Mouse (Mus musculus) limb, embryonic 13.5 days (tissue): ENCODE measurements at regions not wholly inside any gene's neighbourhood (a gene's known extent, or its start where the extent isn't known, plus 50 kb on each side); places are given as distances from the start of the nearest gene placed in this dataset.
A peak's percentile ranks its signal among the peaks of the same experiment; 100 is the strongest.
"Not testable (repeated sequence)": the region's sequence is repeated elsewhere in the genome, so short reads cannot be mapped to it uniquely, and the experiment has no call there.

Source experiments
- ATAC-seq: fragments of 200-750 bp; cut with Nextera tagmentation; 2 replicates; pipeline ENCODE4 v1.8.0; 2017; ENCODE audit warnings: low read depth, moderate number of reproducible peaks, moderate TSS enrichment; ENCODE audit not compliant: low FRiP score
- H3K27ac ChIP-seq: fragments of 300-500 bp; sonication (generic); 2 replicates; pipeline ENCODE4 v1.5.1; 2015; ENCODE audit warnings: inconsistent platforms, mild to moderate bottlenecking, moderate library complexity
- H3K27me3 ChIP-seq: fragments of 300-500 bp; sonication (generic); 2 replicates; pipeline ENCODE4 v1.6.1; 2015; ENCODE audit warnings: mild to moderate bottlenecking, inconsistent platforms
- H3K36me3 ChIP-seq: fragments of 300-500 bp; sonication (generic); 2 replicates; pipeline ENCODE4 v1.6.1; 2015; ENCODE audit warnings: inconsistent platforms, mild to moderate bottlenecking, moderate library complexity
- H3K4me1 ChIP-seq: fragments of 300-500 bp; sonication (generic); 2 replicates; pipeline ENCODE4 v1.6.1; 2015; ENCODE audit warnings: inconsistent platforms
- H3K4me2 ChIP-seq: fragments of 300-500 bp; sonication (generic); replicated peaks from 2 replicates; pipeline ENCODE4 v1.6.1; 2015; ENCODE audit warnings: inconsistent platforms, mild to moderate bottlenecking, moderate library complexity
- H3K4me3 ChIP-seq: fragments of 300-500 bp; sonication (generic); 2 replicates; pipeline ENCODE4 v1.5.1; 2015; ENCODE audit warnings: moderate library complexity, mild to moderate bottlenecking, inconsistent platforms
- H3K9ac ChIP-seq: fragments of 300-500 bp; sonication (generic); 2 replicates; pipeline ENCODE4 v1.6.1; 2015; ENCODE audit warnings: mild to moderate bottlenecking, inconsistent platforms
- H3K9me3 ChIP-seq: fragments of 300-500 bp; sonication (generic); 2 replicates; pipeline ENCODE4 v1.6.1; 2016; ENCODE audit warnings: inconsistent platforms
- WGBS: fragments of 180-500 bp; shearing (Covaris S2); methylation state at CpG from one replicate; pipeline ENCODE4 v1.1.7; 2015; 5-methylcytosine and 5-hydroxymethylcytosine counted together

DNA sequence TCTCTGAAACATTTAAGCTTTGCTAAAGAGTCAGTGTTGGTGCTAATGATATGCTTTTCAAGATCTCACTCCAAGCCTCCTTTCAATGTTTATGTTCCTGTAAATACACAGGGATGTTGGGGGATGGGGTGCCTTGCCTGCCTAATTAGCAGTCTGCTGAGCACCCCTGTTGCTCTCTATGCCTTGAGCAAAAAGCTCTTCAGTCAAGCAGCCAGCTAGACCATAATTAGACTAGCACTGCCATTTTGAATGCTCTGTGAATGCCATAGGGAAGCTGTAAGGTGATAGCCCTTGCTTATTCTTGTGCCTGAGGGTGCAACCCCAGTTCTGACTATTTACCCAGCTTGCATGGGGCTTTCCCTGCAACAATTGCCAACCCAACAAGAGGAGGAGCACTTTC lies 338.6 kb upstream of the Cwc22 start:
- Histone ChIP-seq H3K36me3 (no peaks in the 10 kb centered on the region), H3K9ac (no peak overlapping the region), H3K27ac (no peak overlapping the region), H3K4me2 (no peak overlapping the region), H3K9me3 (no peaks in the 10 kb centered on the region), H3K27me3 (no peaks in the 10 kb centered on the region), H3K4me3 (no peak overlapping the region), H3K4me1 (no peaks in the 10 kb centered on the region)
- no peak for ATAC-seq

DNA sequence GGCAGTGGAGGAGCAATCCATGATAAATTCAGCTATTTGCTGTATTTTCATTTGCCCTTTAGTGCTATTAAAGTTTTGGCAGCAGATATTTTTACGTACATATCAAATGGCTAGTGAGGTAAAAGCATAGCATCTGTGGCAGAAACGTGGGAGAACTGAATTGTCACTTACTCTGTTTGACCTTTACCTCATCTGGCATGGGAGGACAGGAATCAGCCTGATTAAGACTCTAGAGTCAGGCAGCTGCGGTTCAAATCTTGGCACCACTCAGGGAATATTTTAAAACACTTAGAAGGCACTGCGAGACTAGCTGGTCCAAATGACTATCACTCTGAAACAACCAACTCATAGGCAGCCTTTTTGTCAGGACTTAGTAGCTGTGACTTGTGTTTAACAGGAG lies 337.4 kb upstream of the Cwc22 start:
- Histone ChIP-seq H3K4me2 (no peak overlapping the region), H3K27me3 (no peaks in the 10 kb centered on the region), H3K9me3 (no peaks in the 10 kb centered on the region), H3K36me3 (no peaks in the 10 kb centered on the region), H3K27ac (no peak overlapping the region), H3K4me3 (no peak overlapping the region), H3K4me1 (no peaks in the 10 kb centered on the region), H3K9ac (no peak overlapping the region)
- ATAC-seq = no peak
- 70% methylated on average over 4 of the region's 4 CpGs for WGBS

DNA sequence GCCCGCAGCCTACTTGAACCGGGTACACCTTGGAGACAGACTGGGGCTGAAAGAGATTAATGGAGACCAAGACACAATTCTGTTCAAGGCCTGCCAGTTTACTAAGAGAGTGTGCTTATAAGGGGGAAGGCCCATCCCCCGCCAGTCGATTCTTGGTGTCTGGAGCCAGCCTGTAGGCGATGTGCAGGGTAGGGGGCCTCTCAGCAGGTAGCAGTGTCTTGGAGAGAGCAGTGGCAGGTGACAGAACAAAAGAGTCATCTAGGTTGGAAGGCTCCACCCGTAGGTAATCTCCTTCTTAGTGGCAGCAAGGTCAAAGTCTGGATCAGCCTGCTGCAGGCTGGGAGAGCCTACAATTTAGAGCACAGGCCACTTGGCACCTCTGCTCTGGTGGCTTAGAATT lies 335.7 kb upstream of the Cwc22 start:
- not testable (repeated sequence) for H3K4me3 ChIP-seq, H3K27me3 ChIP-seq, H3K36me3 ChIP-seq, H3K9ac ChIP-seq, ATAC-seq, H3K27ac ChIP-seq, H3K9me3 ChIP-seq, H3K4me2 ChIP-seq, H3K4me1 ChIP-seq
- 67% methylated on average over 6 of the region's 6 CpGs for WGBS

DNA sequence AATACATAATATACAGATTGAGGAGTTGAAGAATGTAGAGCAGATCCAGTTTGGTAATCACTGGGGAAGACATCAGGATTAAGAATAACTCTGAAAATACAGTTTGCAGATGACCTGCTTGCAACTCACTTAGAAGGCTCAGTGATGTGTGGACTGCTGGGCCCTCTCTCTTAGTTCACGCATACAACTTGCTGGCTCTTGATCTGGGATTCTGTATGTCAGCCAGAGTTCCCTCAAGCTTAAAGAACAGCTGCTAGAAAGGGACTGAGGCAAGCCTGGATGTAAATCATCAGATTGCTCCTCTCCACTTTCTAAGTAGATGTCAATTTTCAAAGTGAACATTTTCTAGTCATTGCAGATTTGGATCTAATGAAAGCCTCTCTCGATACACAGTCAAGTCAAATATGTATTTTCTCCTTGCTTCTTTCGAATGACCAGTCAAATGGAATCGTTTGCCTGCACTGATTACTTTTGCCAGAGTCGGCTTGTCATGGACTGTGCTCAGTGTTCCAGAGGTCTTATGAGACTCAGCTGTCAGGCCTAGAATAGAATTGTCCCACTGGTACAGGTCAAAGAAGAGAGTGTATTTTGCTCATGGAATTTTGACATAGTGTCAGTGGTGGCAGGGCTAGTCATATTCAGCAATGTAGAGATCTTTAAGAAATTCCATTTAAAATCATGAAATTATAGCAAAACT lies 334.2 kb upstream of the Cwc22 start:
- no peaks in the 10 kb centered on the region for H3K36me3 ChIP-seq
- ATAC-seq = no peak
- no peak overlapping the region for H3K9ac ChIP-seq
- H3K4me1 ChIP-seq = peaks cover 10% of the 10 kb centered on the region; the same call in 1 of the 2 replicates
- no peak overlapping the region for H3K27ac ChIP-seq
- no peak overlapping the region for H3K4me3 ChIP-seq
- no peaks in the 10 kb centered on the region for H3K9me3 ChIP-seq
- 86% methylated on average over 5 of the region's 5 CpGs for WGBS
- no peaks in the 10 kb centered on the region for H3K27me3 ChIP-seq
- no peak overlapping the region for H3K4me2 ChIP-seq

- H3K4me3 ChIP-seq = no peak overlapping the region
- H3K9me3 ChIP-seq = no peaks in the 10 kb centered on the region
- ATAC-seq = peak; percentile 68; the same call in 1 of the 2 replicates
- H3K4me1 ChIP-seq = peaks cover 10% of the 10 kb centered on the region; the same call in 1 of the 2 replicates
- H3K27ac ChIP-seq = no peak overlapping the region
- H3K9ac ChIP-seq = no peak overlapping the region
- no peak overlapping the region for H3K4me2 ChIP-seq
- H3K27me3 ChIP-seq = no peaks in the 10 kb centered on the region
- no peaks in the 10 kb centered on the region for H3K36me3 ChIP-seq
- 68% methylated on average over 5 of the region's 5 CpGs for WGBS
Measured at GRCm38 (mm10) chr2:78279382-78280056, 333.3 kb upstream of the Cwc22 start.

DNA sequence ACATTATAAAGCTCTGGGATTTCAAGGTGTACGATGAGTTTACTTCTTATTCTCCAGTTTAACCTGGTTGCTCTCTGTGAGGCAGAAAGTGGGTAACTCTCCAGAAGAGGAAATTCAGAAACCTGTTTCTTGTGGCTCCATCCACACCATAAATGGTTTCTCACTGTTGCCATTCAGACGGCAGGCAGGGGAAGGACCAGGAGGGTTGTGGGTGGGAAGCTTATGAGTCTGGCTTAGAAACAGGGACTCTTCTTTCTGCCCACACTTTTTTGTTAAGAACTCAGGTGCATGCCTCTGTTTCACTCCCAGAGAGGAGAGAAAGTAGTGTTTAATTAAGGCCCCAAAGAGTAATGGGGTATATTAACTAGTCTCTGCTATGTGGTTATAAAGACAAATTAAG lies 332.5 kb upstream of the Cwc22 start:
- ATAC-seq = no peak
- Histone ChIP-seq H3K4me1 (peaks cover 10% of the 10 kb centered on the region; the same call in 1 of the 2 replicates), H3K9me3 (no peaks in the 10 kb centered on the region), H3K4me2 (no peak overlapping the region), H3K27ac (no peak overlapping the region), H3K36me3 (no peaks in the 10 kb centered on the region), H3K27me3 (no peaks in the 10 kb centered on the region), H3K4me3 (no peak overlapping the region), H3K9ac (no peak overlapping the region)
- 68% methylated on average over 2 of the region's 2 CpGs for WGBS

- Histone ChIP-seq H3K4me2 (no peak overlapping the region), H3K9ac (no peak overlapping the region), H3K36me3 (no peaks in the 10 kb centered on the region), H3K9me3 (no peaks in the 10 kb centered on the region), H3K4me1 (peaks cover 10% of the 10 kb centered on the region; the same call in 1 of the 2 replicates), H3K27ac (no peak overlapping the region), H3K4me3 (no peak overlapping the region), H3K27me3 (no peaks in the 10 kb centered on the region)
- no peak for ATAC-seq
- 79% methylated on average over 8 of the region's 8 CpGs for WGBS
Measured at GRCm38 (mm10) chr2:78277699-78278098, 331.5 kb upstream of the Cwc22 start.

DNA sequence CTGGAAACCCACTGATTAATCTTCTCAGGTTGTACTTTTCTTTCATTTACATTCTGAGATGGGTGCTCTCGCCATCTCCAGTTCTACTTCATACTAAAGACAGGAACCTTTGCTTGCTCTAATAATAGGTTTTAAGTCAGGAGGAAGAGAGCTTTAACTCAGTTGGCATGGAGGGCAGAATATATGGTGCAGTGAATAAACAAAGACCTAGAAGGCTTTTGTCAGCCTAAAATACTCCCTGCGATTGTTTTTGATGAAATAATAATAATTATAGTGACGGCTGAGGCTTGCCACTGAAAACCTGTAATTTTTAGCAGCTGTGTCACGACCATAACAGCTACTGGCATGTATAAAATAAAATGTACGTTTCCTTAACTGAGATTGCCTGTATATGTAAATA lies 327.9 kb upstream of the Cwc22 start:
- ATAC-seq = no peak
- Histone ChIP-seq H3K4me1 (peaks cover 10% of the 10 kb centered on the region; the same call in 1 of the 2 replicates), H3K27me3 (no peaks in the 10 kb centered on the region), H3K9ac (no peak overlapping the region), H3K27ac (no peak overlapping the region), H3K9me3 (no peaks in the 10 kb centered on the region), H3K36me3 (no peaks in the 10 kb centered on the region), H3K4me3 (no peak overlapping the region), H3K4me2 (no peak overlapping the region)
- WGBS = 55% methylated on average over 5 of the region's 5 CpGs

DNA sequence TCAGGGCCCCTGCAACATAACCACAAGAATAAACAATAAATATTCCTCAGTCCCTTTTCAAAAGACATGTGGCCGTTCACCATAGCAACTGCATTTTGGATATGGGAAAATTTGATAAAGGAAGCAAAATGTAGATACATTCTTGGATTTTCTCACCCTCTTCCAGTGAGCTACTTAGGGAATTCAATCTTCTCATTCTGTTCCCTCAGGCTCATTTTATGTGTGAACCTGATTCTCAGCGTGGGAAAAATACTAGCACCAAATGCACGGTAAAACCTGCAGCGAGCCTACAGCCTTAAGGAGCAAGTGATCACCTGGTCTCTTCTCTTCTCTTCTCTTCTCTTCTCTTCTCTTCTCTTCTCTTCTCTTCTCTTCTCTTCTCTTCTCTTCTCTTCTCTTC lies 322.5 kb upstream of the Cwc22 start:
- Histone ChIP-seq H3K27me3 (no peaks in the 10 kb centered on the region), H3K4me2 (no peak overlapping the region), H3K9me3 (no peaks in the 10 kb centered on the region; the same call in 1 of the 2 replicates), H3K36me3 (no peaks in the 10 kb centered on the region), H3K4me3 (no peak overlapping the region), H3K4me1 (no peaks in the 10 kb centered on the region), H3K27ac (no peak overlapping the region), H3K9ac (no peak overlapping the region)
- WGBS = 79% methylated on average over 4 of the region's 4 CpGs
- no peak for ATAC-seq

GRCm38 (mm10) chr2:78267527-78268375 lies 321.6 kb upstream of the Cwc22 start:
- H3K27me3 ChIP-seq = no peaks in the 10 kb centered on the region
- H3K27ac ChIP-seq = no peak overlapping the region
- ATAC-seq = no peak
- WGBS = 83% methylated on average over 2 of the region's 2 CpGs
- no peak overlapping the region for H3K4me2 ChIP-seq
- H3K4me1 ChIP-seq = no peaks in the 10 kb centered on the region
- no peak overlapping the region for H3K9ac ChIP-seq
- no peaks in the 10 kb centered on the region; the same call in 1 of the 2 replicates for H3K9me3 ChIP-seq
- H3K36me3 ChIP-seq = no peaks in the 10 kb centered on the region
- no peak overlapping the region for H3K4me3 ChIP-seq

DNA sequence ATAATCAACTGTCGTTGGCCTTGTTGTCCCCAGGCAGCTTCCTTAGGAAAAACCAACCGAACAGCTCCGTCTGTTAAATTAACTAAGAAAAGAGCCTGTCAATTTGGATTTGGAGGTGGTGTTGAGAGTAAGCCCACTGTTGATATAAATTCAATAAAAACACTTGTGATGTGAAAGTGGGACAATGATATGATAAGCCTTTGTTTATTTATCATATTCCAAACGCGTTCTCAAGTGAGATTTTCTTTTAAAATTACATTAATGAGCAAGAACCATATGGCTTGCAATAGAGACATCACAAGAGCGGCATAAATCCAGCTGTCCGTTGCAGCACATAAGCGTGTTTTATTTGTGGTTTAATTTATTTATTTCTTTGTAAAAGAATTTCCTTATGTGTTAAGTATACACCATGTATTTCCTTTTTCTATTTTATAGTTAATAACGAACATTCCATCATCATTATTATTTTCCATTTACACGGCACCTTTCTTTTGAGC lies 307.5 kb upstream of the Cwc22 start:
- Histone ChIP-seq H3K9me3 (no peaks in the 10 kb centered on the region), H3K9ac (no peak overlapping the region), H3K27ac (no peak overlapping the region), H3K4me1 (no peaks in the 10 kb centered on the region), H3K36me3 (no peaks in the 10 kb centered on the region), H3K4me3 (no peak overlapping the region), H3K27me3 (no peaks in the 10 kb centered on the region), H3K4me2 (no peak overlapping the region)
- ATAC-seq = no peak
- 60% methylated on average over 10 of the region's 10 CpGs for WGBS

GRCm38 (mm10) chr2:78246354-78246753 lies 300.2 kb upstream of the Cwc22 start:
- peaks cover 7% of the 10 kb centered on the region; the same call in 1 of the 2 replicates for H3K4me1 ChIP-seq
- ATAC-seq = no peak
- H3K4me2 ChIP-seq = no peak overlapping the region
- H3K9ac ChIP-seq = no peak overlapping the region
- no peaks in the 10 kb centered on the region for H3K9me3 ChIP-seq
- H3K36me3 ChIP-seq = no peaks in the 10 kb centered on the region
- WGBS = 52% methylated on average over 5 of the region's 5 CpGs
- no peak overlapping the region for H3K4me3 ChIP-seq
- no peak overlapping the region for H3K27ac ChIP-seq
- no peaks in the 10 kb centered on the region for H3K27me3 ChIP-seq
